Mouse (Mus musculus) left cerebral cortex, postnatal 25 days (tissue): ENCODE measurements around the gene Fut2. TPM values are rescaled to one million over a fixed set of nuclear protein-coding genes. Genes with fewer than 3 reads are reported as not detected.

ENCODE experiments used
- DNase-seq, 2 experiments: peaks; one replicate each; pipeline ENCODE4 v3.0.0; 2022; ENCODE audit warnings: low spot score in 2 of 2, mixed read lengths in 1 of 2
- intact Hi-C: fragments of 180-260 bp; cut with DNase I; formaldehyde crosslinking; loops from one replicate; pipeline ENCODE4 v1.15.1; 2025
- total RNA-seq, 2 experiments: library from RNA; stranded (reverse); gene quantifications; 2 replicates each; pipeline ENCODE4 v1.2.3; 2021

Fut2 gene
- under 1 TPM in 1 of 2 experiments, not detected in 1; 0.21 TPM for total RNA-seq

DNA sequence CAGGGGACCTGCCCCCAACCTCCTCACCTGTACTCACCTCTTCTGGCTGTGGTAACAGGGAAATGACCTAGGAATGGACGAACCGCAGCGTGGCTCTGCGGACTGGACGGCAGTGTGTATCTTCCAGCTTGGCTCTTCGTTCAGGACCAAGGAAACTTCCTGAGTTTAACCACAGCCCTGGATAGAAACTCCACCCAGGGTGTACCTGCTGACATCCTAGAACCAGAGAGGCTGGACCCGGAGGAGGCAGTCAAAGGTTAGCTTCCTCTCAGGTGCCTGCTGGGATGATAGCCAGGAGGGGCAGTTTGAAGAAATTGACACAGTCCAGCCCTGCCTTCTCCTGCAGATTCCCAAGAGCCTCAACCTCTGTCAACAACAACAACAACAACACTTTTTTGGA is at the start of gene Fut2:
Gene Fut2 (minus strand): TSS at position 234 of the 400 bp plus-strand sequence.
- no peak for DNase-seq
- intact Hi-C loops = no loop called here

DNA sequence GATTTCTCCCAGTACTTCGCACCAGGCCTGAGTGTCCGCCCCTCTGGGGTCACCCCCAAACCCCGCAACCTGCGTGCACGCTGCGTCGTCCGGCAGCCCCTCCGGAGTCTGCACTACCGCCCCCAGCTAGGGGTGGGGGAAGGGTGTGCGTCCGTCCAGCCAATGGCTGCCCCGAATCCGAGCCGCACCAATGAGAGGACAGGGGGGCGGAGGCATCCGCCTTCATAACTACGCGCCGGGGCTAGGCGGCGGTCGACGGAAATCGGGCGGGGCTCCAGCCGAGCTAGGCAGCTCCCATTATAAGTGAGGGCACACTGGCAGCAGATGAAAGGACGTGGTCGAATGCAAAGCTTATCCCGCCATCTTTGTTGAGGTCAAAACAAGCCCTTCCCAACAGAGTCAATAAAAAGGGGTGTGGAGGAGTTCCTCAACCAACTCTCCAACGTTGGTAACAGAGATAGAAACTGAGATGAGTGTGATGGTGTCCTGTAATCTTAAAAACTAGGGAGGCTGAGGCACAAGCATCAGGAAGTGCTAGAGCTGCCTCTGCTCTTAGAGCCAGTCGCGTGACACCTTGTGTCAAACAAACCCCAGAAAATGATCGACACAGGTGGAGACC is 49.0 kb upstream of the Fut2 start, which contains the start of gene Rpl18:
Gene Rpl18 (plus strand): TSS at position 368 of the 619 bp plus-strand sequence.
- intact Hi-C loops = loop anchor here (5.0 kb wide), 1 partner anchor 87 kb away; no protein-coding TSS in a partner anchor

DNA sequence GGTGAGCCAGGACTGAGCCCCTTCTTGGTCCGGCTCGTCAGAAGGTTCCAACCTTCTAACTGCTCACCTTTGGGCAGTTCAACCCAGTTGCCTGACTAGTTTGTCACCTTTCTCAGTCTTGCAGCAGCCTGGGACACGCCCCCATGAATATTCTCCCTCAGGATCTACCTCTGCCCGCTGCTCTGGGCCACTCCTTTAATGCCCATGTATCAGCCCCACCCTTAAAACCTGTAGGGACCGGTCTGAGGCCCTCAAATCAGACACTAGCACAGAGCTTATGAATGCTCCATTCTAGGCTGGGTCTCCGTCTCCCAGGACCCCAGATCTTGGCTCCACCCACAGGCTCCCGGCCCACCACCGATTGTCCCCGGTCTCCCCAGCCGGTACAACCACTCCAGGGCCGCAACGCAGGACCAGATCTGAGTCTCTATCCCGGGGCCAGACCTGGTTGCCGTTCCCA is 48.5 kb upstream of the Fut2 start:
- intact Hi-C loops = loop anchor here (5.0 kb wide), 1 partner anchor 88 kb away; no protein-coding TSS in a partner anchor
- no peak for DNase-seq

More for the DNA sequence above, 49.0 kb upstream of the Fut2 start, which contains the start of gene Rpl18:
- DNase-seq = peak; percentile 98 to 99

DNA sequence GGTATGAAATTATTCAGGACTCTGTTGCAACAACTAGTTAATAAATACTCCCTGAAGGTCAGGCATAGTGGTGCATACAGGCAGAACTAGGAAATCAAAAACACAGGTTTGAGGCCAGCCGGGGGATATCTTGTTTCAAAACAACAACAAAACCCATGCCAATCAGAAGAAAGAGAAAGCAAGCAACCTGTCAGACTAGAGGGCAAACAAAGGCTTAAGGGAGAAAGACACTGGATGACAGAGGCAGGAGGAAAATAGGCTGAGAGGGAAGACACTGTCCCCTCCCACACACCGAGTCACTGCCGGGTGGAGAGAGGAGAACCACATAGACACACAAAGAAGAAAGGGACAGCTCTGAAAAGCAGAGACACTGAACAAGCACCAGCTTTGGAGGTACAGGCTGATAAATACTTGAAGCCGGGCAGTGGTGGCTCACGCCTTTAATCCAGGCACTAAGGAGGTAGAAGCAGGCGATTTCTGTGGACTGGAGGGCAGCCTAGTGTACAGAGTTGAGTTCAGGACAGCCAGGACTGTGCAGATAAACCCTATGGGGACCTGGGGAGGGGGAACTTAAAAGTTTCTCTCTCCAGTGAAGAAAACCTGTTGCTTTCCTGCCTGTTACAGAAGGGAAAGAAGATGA is 47.8 kb upstream of the Fut2 start:
- no peak for DNase-seq
- intact Hi-C loops = no loop called here

DNA sequence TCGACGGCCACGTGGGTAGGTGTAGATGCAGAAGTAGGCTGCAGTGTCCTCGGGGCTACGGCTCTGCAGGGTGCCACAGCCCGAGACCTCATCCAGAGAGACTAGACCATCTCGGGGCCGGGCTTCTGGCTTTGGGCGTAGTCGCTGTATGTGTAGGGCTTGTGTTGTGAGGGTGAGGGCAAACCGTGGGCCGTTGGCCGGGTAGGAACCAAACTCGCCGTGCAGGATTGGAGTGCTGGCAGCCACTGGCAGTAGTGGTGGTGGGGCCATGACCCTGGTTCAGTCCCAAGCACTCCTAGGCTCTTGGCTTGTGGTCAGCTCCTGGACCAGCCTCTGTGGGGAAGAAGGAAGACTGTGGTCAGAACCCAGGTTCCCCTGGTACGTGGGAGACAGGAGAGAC is 47.2 kb upstream of the Fut2 start:
- intact Hi-C loops = no loop called here
- DNase-seq = no peak

DNA sequence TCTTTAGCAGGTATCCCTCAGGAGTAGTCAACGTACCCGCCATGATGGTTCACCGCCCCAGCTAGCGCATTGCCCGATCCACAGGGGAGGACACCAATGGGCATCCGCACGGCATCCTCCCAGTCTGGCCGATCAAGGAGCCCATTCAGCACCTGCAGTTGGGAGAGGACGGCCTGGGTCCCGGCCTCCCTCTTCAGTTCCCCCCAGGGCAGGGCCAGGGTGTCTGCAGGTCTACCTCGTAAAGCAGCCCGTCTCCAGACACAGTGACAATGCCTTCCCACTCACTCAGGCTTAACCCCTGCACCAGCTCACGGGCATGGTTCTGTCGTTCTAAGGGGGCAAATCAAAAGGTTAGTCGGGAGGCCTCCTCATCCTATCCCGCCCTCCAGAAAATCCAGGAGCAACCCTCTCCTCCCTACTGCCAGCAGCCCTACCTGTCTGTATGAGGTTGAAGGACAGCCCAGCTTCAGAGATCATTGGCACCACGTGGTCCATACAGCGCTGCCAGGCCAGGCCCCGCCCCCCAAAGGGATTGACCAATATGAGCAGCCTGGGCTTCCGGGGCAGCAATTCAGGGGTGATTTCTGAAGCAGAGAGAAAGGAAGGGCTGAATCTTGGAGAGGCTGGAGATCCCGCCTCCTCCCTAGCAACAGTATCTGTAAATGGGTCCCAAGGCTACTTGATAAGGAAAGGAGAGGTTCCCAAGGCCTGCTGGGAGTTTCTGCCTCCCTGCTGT is 46.0 kb upstream of the Fut2 start:
- DNase-seq = no peak
- intact Hi-C loops = no loop called here

DNA sequence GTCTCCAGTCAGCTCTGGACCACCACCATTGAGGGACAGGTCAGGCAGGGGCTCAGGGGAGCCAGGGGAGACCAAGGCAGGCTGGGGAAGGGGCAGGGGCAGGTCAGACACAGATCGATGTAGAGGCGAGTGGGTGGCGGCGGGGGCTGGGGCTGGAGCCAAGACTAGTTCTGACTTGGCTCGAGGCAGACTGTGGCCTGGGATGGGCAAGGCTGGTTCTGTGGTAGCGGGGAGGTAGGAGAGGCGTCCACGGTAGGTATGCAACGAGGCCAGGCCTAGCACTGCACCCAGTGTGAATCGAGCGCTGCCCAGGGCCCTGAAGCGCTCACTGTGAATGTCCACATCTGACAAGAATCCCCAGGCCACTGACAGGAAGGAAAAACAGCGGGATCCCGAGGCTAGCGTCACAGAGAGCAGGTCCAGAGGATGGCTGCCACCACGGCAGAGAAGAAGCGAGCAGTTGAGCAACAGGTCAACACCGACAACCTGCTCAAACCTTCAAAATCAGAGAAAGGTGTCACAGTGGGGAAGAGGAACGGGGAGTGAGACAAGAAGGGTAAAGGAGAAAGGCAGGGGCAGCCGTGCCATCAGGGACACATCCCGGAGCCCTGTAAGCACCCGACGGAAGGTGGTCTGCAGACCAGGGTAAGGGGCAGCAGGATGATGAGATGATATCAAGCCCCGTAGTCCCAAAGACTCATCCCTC is 45.3 kb upstream of the Fut2 start:
- intact Hi-C loops = no loop called here
- no peak for DNase-seq

DNA sequence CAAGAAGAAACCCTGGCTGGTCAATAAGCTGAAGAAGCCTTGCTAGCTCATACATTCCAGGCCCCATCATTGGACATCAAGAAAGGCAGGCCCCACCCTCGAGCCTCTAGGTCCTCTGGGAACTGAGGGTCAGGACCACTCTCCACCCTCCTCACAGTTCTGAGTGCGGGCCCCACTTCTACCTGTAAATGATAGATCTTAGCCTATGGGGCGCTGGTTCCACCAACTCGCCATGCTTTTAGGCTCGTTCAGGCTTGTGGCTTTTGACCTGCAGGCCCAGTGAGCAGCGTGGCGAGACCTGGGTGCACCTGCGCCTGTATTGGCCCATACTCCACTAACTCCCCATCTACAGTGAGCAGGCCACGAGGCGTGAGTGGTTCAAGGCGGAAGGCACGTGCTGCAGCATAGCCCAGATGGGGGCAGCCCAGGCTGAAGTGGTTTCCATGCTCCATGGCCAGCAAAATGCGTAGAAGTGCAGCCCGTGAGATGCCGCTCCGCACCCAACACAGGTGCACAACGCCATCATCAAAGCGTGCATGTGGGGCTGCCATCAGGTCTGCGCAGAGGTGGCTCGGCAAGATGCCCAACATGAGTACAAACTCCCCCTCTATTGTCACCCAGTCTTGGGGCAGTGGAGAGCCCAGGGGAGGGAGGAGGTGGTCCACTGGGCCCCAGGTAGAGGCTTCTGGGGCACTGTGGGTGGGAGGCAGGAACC is 44.4 kb upstream of the Fut2 start:
- DNase-seq = no peak

DNA sequence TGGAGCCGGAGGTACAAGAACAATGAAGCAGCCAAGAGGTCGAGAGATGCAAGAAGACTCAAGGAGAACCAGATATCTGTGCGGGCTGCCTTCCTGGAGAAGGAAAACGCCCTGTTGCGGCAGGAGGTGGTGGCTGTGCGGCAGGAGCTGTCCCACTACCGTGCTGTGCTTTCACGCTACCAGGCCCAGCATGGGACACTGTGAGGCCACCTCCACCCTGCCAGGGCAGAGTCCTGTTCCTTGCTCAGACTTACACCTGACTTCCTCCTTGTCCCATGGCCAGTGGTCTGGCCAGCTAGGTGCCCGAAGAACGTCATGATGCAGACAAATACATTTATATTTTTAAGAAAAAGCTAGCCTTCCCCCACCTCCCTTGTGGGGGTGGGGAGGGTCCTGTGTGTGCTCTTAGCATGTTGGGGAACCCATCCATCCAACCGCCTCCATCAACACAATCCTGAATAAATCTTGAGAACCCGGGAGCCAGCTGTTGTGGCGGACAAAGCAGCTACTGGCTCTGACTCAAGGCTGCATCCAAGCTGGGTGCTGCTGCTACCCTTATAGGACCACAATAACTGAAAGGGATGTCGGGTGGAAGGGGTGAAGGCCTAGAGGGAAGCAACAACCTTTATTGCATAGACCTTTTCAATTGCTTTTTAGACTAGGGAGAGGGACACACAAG is 43.6 kb upstream of the Fut2 start:
- intact Hi-C loops = loop anchor here (10.0 kb wide), 1 partner anchor 245 kb away; the partner anchor contains the start of gene Bax

More for the DNA sequence above, 44.4 kb upstream of the Fut2 start:
- intact Hi-C loops = no loop called here

DNA sequence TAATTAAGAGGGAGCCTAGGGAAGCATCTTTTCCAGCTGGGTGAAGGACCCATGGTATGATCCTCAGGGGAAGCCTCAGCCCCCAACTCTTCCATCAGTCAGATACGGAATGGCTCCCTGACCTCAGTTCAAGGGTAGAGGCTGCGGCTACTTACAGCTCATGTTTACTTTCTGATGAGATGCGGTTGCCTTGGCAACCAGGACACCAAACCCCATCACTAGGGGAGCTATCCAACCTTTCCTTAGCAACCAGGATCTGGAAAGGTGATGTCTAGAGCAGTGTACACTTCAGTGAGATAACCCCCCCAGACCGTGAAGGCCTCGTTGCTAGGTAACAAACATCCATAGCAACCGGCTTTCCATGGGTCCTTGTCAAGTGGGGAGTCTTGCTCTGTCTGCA is 42.8 kb upstream of the Fut2 start:
- intact Hi-C loops = loop anchor here (10.0 kb wide), 1 partner anchor 244 kb away; the partner anchor contains the start of gene Bax
- DNase-seq = no peak

More for the DNA sequence above, 43.6 kb upstream of the Fut2 start:
- DNase-seq = no peak

DNA sequence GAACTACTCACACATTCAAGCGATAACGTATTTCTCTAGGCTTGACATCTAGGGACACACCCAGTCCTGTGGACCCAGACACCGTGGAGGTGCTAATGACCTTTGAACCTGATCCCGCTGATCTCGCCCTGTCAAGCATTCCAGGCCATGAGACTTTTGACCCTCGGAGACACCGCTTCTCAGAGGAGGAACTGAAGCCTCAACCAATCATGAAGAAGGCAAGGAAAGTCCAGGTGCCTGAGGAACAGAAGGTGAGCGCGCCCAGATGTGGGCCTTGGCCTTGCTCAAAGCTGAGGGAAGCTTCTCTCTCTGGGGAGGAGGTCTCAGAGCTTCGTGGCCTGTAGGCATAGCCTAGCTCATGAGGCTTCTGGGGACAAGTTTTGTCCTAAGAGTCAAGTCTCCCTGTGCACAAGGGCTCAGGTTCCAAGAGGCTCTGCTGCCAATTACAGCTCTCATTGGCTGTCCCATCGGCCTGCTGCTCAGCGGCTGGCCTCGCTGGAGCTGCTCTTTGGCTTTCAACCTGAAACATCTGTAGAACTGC is 42.1 kb upstream of the Fut2 start:
- no peak for DNase-seq
- intact Hi-C loops = loop anchor here (10.0 kb wide), 1 partner anchor 243 kb away; the partner anchor contains the start of gene Bax

DNA sequence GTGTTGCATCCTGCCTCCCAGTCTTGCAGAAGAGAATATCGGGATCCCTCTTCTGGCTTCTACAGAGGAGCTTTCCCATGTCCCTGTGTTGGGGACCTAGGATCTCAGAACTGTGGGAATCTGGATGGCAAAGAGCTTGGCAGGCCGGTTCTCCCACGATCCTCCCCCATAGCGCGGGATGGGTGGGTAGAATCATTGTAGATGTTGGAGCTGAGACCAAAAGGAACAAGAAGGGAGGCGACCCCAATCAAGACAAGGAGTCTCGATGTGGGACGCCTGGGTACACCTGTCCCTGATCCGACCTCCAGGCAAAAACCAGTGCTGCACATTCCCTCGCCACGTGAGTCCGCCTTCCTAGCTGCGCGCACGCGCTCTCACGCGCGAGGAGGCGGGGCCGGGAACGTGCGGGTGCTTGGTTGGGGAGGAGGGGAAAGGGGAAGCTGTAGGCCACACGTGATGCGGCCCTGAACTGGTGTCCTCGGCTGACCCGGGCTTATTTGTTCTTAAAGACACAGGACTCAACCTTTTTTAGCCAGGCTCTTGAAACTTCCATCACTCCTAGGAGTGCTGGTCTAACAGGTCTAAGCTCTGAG is 41.3 kb upstream of the Fut2 start:
- intact Hi-C loops = loop anchor here (10.0 kb wide), 1 partner anchor 243 kb away; the partner anchor contains the start of gene Bax
- peak; percentile 96 for DNase-seq

DNA sequence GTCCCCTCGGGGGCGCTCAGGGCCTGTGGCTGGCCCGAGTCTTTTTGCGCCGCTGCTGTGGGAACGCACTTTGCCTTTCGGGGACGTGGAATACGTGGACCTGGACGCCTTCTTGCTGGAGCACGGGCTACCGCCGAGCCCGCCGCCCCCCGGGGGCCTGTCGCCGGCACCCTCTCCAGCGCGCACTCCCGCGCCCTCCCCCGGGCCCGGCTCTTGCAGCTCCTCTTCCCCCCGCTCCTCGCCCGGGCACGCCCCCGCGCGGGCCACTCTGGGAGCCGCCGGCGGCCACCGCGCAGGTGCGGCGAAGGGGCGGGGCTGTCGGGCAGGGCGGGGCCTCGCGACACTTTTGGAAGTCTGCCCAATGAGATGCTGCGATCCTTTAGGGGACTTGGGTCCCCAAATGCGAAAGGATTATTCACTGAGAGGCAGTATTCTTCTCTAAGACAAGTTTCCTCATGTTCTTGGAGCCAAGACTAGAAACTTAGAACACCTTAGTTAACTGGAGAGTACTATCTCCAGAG is 40.6 kb upstream of the Fut2 start:
- DNase-seq = peak; percentile 80 to 86
- intact Hi-C loops = loop anchor here (10.0 kb wide), 1 partner anchor 242 kb away; the partner anchor contains the start of gene Bax

DNA sequence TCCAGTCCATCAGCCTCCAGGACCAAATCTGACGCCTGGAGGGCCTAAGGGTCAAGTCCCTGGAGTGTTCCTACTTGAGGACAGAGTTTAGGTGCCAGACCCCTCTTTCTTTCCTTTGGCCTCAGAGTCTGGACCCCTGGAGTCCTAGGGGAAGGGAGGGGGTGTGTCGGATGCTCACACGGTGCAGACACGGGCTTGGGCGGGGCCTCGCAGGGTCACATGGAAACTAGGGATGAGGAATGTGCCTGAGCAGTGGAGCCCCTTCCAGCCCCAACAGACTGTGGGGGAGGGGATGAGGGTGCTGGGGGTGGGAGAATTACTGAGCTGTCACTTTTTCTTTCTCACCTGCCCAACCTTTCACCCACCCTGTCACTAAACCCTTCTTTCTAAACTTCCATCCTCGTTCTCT is 39.7 kb upstream of the Fut2 start:
- DNase-seq = peak; percentile 83 to 84
- intact Hi-C loops = loop anchor here (10.0 kb wide), 1 partner anchor 241 kb away; the partner anchor contains the start of gene Bax

DNA sequence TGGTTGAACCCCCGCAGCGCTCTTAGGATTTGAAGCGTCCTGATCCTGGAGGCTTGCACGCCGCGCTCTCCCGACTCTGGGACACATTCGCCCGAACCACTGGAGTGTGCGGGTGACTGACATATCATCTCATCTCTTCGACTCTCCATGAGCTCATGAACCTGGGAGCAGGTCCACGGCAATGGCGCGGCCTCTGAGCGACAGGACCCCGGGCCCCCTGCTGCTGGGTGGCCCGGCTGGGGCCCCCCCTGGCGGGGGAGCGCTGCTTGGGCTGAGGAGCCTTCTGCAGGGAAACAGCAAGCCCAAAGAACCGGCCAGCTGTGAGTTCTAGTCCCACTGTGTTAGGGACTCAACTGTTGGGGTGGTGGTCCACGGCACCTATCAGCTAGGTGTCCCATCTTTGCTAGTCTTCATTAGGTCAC is 39.3 kb upstream of the Fut2 start:
- DNase-seq = no peak
- intact Hi-C loops = loop anchor here (10.0 kb wide), 1 partner anchor 241 kb away; the partner anchor contains the start of gene Bax

DNA sequence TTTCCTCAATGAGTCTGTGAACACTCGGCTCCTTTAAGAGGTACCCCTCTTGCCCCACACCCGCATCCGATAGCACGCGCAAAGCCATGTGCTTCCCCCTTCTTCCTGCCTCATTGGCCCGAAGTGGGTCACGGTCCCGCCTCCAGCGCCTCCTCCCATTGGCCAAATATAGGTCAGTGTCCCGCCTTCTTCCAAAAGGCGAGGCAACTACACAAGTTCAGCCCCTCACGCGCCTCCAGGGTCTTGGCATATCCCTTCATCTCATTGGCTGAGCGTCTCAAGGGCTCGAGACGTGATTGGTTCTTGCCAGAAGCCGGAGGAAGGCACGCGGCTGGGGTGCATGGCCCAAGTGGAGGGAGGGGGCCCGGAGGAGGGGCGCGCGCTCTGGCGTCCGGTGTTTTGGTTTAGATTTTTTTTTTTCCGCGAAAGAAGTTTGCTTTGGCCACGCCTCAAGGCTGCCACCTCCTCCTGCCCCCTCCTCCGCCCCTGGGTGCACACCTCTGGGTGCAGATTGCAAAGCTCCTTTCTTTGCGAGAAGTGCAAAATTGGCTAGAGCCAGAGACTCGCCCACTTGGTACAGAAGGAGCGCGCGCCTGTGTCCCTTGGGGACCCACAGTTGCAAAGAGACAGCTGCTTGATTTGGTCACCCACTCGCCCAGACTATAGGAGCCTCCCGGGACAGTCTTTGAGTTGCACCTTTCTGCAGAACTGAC is 38.7 kb upstream of the Fut2 start, which contains the start of gene Dbp:
Gene Dbp (plus strand): TSS at position 359 of the 713 bp plus-strand sequence.
- DNase-seq = peak; percentile 100
- intact Hi-C loops = loop anchor here (10.0 kb wide), 1 partner anchor 240 kb away; the partner anchor contains the start of gene Bax
